16 mouse cellular contexts compared by ENCODE assay signal in genomic region chr7:68088825-68089224, GRCm38 (mm10).
DNase-seq lines count a peak whose midpoint lies in the region; ATAC-seq and TF ChIP-seq lines count a peak whose summit lies in the region.
"Had no signal": no experiment of that assay in that cellular context is flagged by ENCODE, and none has a peak within 500 bp of the region (broad histone marks: within the 10 kb centered on the region; RNA-seq: fewer than 3 reads in every experiment).

No protein-coding gene starts in this region.

- H3K27ac ChIP-seq in forebrain, postnatal 0 days (ENCODE audit: low read depth, low read length) = peak overlapping the region; percentile 45; the same call in 1 of the 2 replicates
- H3K27ac ChIP-seq in forebrain, embryonic 11.5 days (ENCODE audit: low read depth, low read length) = no peak overlapping the region
- no peak overlapping the region for H3K27ac ChIP-seq in intestine, embryonic 16.5 days (ENCODE audit: low read length)
- H3K27ac ChIP-seq: embryonic facial prominence, embryonic 10.5 days; lung, embryonic 15.5 days; stomach, embryonic 15.5 days had no signal

- peak; percentile 71 for DNase-seq in forebrain, postnatal 0 days
- no peak for DNase-seq in forebrain, embryonic 11.5 days (ENCODE audit: low spot score)
- DNase-seq in brain, adult 2 months (ENCODE audit: low read depth, low spot score) = peak; percentile 86
- DNase-seq in layer of hippocampus, adult 9-11 months = peak; percentile 81
- DNase-seq in right cerebral cortex, adult 2 months (ENCODE audit: low spot score in 2 of 2) = peak; percentile 41 to 56
- DNase-seq in B cell, adult 2 months = no peak
- no peak for DNase-seq in urinary bladder, postnatal 10 days (ENCODE audit: low spot score)
- DNase-seq: cerebellum, postnatal 14 days; kidney, adult 2 months; liver; thymus, postnatal 25 days had no signal

- no peak overlapping the region for H3K4me2 ChIP-seq in forebrain, postnatal 0 days (ENCODE audit: low read depth)
- no peak overlapping the region for H3K4me2 ChIP-seq in forebrain, embryonic 11.5 days (ENCODE audit: low read depth, low read length, severe bottlenecking)
- H3K4me2 ChIP-seq in intestine, embryonic 16.5 days (ENCODE audit: low read depth, low read length) = no peak overlapping the region
- H3K4me2 ChIP-seq: heart, embryonic 12.5 days; lung, embryonic 15.5 days; stomach, embryonic 15.5 days had no signal

- ATAC-seq in forebrain, postnatal 0 days = peak; percentile 50
- ATAC-seq in forebrain, embryonic 11.5 days (replicated peaks; ENCODE audit: low FRiP score) = no peak
- ATAC-seq in intestine, embryonic 16.5 days = no peak

- 0 out of 2 replicates have a peak, but pooled peaks cover 5% of the 10 kb centered on the region for H3K4me1 ChIP-seq in forebrain, postnatal 0 days (ENCODE audit: insufficient read depth)
- H3K4me1 ChIP-seq in forebrain, embryonic 11.5 days (replicated peaks; ENCODE audit: control insufficient read depth, insufficient read depth, low read length) = peaks cover 15% of the 10 kb centered on the region
- H3K4me1 ChIP-seq in intestine, embryonic 16.5 days (ENCODE audit: control insufficient read depth, insufficient read depth, low read length) = peaks cover 24% of the 10 kb centered on the region

- H3K36me3 ChIP-seq in forebrain, postnatal 0 days (ENCODE audit: insufficient read depth) = no peaks in the 10 kb centered on the region
- no peaks in the 10 kb centered on the region for H3K36me3 ChIP-seq in forebrain, embryonic 11.5 days (ENCODE audit: control insufficient read depth, insufficient read depth, low read length)
- no peaks in the 10 kb centered on the region for H3K36me3 ChIP-seq in intestine, embryonic 16.5 days (ENCODE audit: control insufficient read depth, insufficient read depth, low read length)
- H3K36me3 ChIP-seq: heart, embryonic 12.5 days; lung, embryonic 15.5 days; stomach, embryonic 15.5 days had no signal

- no peaks in the 10 kb centered on the region for H3K27me3 ChIP-seq in forebrain, postnatal 0 days (ENCODE audit: insufficient read depth, low read length)
- H3K27me3 ChIP-seq in forebrain, embryonic 11.5 days (ENCODE audit: control insufficient read depth, insufficient read depth, low read length) = no peaks in the 10 kb centered on the region
- H3K27me3 ChIP-seq in intestine, embryonic 16.5 days (replicated peaks; ENCODE audit: control insufficient read depth, insufficient read depth, low read length) = no peaks in the 10 kb centered on the region
- H3K27me3 ChIP-seq: heart, embryonic 12.5 days; lung, embryonic 15.5 days; stomach, embryonic 15.5 days had no signal

- H3K9me3 ChIP-seq in forebrain, postnatal 0 days (ENCODE audit: low read length) = no peaks in the 10 kb centered on the region
- no peaks in the 10 kb centered on the region for H3K9me3 ChIP-seq in forebrain, embryonic 11.5 days (ENCODE audit: control insufficient read depth, low read length)
- H3K9me3 ChIP-seq in intestine, embryonic 16.5 days (ENCODE audit: control insufficient read depth, low read length) = no peaks in the 10 kb centered on the region
- H3K9me3 ChIP-seq: embryonic facial prominence, embryonic 10.5 days; heart, embryonic 12.5 days; lung, embryonic 15.5 days; stomach, embryonic 15.5 days had no signal

- no peak overlapping the region for H3K9ac ChIP-seq in forebrain, postnatal 0 days
- H3K9ac ChIP-seq in forebrain, embryonic 11.5 days (ENCODE audit: low read length) = no peak overlapping the region
- H3K9ac ChIP-seq in intestine, embryonic 16.5 days (ENCODE audit: low read depth, low read length) = no peak overlapping the region
- H3K9ac ChIP-seq: heart, embryonic 12.5 days; lung, embryonic 15.5 days; stomach, embryonic 15.5 days had no signal

- 52% methylated on average over 6 of the region's 6 CpGs for WGBS in forebrain, postnatal 0 days
- WGBS in forebrain, embryonic 11.5 days = 83% methylated on average over 6 of the region's 6 CpGs
- WGBS in intestine, embryonic 16.5 days = 77% methylated on average over 6 of the region's 6 CpGs

- no peak overlapping the region for H3K4me3 ChIP-seq in forebrain, postnatal 0 days (ENCODE audit: low read depth, low read length)
- H3K4me3 ChIP-seq in forebrain, embryonic 11.5 days (ENCODE audit: low read depth, low read length) = no peak overlapping the region
- no peak overlapping the region for H3K4me3 ChIP-seq in intestine, embryonic 16.5 days (ENCODE audit: low read length)
- H3K4me3 ChIP-seq: embryonic facial prominence, embryonic 10.5 days; heart, embryonic 12.5 days; lung, embryonic 15.5 days; stomach, embryonic 15.5 days had no signal

- no peak for TF ChIP-seq CTCF in forebrain, postnatal 0 days (IDR thresholded peaks at IDR 0.05; ENCODE audit: low read depth)

Comparison
In these comparisons a context has a peak if more than half of its experiments do, and no peak if none do; other contexts are left out.
1. DNase-seq: peak in forebrain, postnatal 0 days (single experiment), brain, adult 2 months (single experiment), layer of hippocampus, adult 9-11 months (single experiment) and right cerebral cortex, adult 2 months (2 of 2); none in forebrain, embryonic 11.5 days (single experiment), B cell, adult 2 months (0 of 2) and urinary bladder, postnatal 10 days (single experiment).